Mouse (Mus musculus): ENCODE data around the gene Sox5.
A peak's percentile ranks its signal among the peaks of the same experiment; 100 is the strongest.

The Sox5 gene

DNA sequence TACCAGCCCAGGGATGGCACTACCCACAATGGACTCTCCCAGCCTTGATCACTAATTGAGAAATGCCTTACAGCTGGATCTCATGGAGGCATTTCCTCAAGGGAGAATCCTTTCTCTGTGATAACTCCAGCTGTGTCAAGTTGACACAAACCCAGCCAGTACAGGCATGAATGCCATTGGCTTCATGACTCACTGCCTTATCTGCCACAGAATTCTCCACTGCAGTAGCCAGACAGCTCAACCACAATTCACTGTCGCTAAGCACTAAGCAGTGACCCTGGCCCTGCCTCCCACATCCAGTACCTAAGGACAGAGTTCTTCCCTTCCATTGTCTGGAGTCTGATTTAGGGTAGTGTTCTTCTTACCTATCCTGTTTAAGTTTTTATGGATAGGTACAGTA is 65.4 kb downstream of the Sox5 start:
- no peak for DNase-seq (ENCODE audit: low read depth, low spot score)

DNA sequence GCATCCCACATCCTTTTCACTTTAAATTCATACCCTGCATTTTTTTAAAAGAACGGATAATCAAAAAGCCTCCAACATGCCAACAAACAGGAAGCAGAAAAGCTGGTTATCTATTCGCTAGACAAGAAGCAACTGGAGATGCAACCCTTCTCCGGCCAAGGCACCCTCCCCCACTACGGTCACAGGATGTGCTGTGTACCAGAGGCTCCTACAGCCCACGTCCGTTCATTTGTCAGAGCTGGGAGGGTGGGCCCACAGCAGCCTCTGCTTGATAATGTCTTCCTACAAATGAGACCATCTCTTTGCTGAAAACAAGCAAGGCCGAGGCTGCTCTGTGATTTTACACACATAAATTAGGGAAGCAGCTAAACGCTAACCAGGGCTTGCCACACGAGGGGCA is 69.9 kb downstream of the Sox5 start:
- DNase-seq (ENCODE audit: low read depth, low spot score), result no peak

DNA sequence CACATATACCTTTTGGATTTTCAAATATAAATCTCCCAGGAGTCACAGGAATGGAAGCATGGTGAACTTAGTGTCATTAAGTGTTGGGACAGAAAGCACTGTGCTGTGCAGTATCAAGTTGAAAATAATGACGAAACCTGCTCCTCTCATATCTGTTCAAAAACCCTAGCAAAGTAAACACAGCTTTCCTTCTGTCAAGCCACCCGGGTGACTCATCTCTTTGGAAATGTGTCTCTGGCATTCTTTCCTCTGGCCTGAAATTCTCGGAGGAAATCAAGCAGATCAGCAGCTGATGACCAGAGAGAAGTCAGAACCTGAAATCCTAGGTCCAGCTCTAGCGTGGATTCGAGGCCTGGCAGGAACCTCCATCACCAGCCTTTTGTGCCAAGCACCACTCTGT is 71.0 kb downstream of the Sox5 start:
- peak; percentile 74 for DNase-seq (ENCODE audit: low read depth, low spot score)

DNA sequence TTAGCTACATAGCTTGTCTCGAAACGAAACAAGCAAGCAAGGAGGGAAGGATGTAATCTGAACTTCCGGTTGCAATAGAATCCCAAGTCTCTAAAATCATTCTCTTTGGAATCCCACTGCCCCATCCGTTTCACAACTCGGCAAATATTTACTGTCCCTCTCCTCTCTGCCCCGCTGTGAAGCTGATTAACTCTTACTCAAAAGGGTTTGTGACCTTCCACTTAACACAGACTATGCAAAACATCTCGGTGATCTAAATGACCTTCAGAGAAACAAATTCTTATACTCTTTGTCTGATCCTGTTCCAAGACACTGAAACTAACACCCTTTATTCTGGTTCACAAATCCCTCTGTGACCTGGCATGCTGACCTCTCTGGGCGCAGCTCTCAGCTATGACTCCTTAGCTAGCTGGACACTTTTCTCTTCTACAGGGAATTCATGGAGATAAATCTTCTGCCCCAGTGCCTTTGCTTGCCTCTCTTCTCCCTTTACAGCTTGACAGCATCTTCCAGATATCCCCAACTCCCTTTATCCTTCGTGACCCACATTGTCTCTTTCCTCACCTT is 72.1 kb downstream of the Sox5 start:
- DNase-seq (ENCODE audit: low read depth, low spot score), result no peak

DNA sequence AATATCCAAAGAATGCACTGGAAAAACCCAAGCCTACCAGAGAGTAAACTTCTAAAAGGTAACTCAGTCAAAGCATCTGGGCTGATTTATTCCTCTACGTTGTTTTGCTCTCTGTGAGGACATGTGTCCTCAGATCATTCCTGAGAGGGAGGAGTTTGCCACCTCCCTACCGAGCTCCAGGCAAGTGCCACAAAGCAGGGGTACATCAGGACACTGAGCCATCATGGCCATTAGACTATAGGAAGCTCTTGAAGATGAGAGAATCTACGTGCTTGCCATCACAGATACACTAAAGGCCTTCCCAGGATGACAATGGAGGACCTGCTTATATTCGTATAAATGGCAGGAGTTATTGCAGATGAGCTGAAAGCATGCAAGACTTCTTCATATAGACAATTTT is 73.4 kb downstream of the Sox5 start:
- no peak for DNase-seq (ENCODE audit: low read depth, low spot score)

DNA sequence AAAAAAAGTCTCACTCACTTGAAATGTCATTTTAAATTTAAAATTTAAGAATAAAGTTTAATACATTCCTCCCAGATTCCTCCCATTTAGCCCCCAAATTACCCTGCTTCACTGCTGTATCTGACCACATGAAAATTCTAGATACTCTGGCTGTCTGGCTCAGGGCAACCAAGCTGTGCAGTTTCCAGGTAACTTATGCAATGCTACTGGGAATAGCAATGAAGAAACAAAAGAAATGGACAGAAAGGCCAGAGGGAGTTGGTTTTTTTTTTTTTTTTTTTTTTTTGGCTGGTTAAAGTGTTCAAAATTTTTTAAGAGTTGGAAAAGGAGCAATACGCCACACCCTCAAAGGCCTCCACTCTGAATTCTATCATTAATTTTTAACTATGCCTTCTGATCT is 73.8 kb downstream of the Sox5 start:
- DNase-seq (ENCODE audit: low read depth, low spot score), result no peak

DNA sequence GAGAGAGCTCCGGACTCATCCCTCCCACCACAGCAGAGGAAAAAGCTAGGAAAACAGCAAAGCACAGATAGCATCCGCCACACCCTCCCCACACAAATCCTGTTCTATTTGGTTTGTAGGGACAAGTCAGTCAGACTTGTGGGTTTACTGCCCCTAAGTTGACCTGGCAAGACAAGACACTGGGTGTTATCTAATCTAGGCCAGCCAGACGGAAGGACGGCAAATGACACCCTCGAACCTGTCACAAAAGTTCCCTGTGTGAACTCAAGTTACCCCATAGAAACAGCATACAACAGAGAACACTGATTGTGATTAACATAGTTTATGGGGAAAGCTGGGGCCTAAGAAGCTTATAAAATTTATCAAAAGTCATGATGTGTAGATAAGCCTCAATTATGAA is 76.8 kb downstream of the Sox5 start:
- no peak for DNase-seq (ENCODE audit: low read depth, low spot score)

DNA sequence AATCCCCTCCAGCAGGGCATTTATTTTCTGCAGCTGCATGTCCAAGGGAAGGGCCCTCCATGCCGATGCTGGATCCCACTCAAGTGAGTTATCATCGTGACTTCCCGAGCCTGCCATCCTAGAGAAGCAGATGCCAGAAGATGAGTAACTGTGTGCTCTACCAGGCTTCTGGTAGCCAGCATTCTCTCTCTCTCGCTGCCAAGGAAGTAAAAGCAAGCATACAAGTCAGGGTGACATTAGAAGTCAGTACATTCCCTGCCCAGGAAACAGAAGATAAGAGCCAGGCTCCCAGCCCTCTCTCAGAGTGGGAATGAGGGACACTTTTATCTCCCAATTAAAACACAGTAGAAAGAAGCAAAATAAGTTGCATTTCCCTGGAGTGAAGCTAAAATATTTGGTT is 86.1 kb downstream of the Sox5 start:
- no peak for DNase-seq (ENCODE audit: low read depth, low spot score)

DNA sequence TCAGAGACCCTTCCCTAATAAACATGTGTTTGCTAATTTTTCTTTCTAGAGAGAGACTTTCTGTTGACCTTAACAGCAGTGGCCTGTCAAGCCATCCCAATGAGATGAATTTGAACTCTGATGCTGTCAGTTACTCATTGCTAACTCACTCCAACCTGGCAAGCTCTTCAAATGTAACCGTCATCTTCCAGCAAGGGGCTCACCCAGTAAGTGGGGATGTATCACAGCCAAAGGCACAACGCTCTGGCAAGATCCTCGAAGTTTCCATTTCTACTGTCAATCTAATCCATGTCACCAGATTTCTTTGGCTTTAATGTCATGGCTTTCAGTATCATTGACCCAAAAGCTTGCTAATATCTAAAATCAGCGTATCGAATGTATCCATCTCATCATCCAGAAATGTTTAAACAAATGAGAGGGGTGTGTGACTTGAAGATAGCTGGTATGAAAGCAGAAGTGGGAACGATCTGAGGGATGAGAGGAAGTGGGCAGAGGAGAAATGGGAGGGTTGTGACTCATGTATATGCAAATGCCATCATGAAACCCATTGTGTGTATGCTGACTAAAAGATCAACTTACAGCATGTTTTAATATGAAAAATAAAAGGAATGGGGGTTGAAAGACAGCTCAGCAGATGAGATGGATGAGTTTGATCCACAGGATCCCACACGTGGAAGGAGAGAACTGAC is 88.4 kb downstream of the Sox5 start:
- no peak for DNase-seq (ENCODE audit: low read depth, low spot score)

DNA sequence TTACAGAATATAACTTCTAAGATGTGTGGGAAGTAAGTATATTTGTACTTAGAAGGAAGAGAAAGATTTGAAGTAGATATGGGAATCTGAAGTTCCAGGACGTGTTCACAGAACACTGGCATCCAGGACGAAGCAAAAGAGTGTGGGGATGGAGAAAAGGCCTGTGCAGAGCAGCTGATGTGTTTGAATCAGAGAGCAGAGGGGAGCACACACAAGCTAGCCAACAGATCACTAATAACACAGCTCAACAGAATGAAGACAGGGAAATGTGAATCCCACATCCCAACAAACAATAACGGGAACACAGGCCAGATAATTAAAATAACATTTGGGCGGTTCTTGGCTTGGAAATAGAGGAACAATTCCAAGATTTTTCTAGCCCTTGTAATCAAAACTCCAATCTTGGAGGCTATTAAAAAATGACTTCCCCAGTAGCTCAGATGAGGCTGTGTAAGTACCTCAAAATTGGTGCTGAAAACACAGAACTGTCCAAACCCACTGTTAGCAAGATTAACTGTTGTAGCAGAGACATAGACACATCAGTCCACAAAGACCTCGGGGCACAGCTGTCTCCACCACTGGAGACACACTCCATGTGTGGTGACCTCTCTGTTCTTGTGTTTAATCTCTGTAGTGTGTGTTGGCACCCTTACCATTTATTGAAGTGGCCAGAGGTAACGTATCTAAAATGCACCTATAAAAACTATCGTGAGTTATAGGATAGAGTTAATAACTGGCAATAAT is 90.3 kb downstream of the Sox5 start:
- DNase-seq (ENCODE audit: low read depth, low spot score), result no peak

DNA sequence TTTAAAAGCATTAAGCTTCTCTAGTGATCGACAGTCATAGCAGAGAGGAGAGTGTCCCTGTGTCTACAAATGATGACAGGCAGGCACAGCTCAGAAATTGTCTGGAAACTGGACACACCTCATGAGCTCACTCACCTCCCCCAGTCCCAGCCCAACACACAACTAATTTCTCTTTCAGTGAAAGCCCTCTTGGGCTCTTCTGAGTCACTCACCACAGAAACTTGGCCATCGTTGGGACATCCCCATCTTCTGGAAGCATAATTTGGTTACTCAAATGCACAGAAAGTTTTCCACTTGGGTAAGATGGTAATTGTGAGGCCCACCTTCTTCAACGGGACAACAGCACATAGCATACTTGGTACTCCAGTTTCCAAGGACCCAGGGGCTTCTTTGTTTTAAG is 92.7 kb downstream of the Sox5 start:
- DNase-seq (ENCODE audit: low read depth, low spot score), result no peak

DNA sequence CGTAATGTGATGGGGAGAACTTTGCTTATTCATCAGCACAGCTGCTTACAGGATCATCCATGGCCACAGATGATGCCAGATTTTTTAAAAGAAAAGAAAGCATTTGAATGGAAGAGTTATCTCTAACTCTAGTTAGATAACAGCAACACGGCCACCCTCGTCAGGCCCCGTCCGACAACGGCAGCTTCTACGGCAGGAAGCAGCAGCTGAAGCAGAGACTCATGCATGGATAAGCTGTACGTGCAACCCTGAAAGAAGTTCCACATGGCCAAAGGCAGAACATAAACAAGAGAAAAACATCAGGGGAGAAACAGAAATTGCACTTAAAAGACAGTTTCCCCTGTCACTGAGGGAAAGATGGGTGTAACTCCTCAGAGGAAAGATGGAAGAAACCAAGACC is 94.1 kb downstream of the Sox5 start:
- no peak for DNase-seq (ENCODE audit: low read depth, low spot score)

DNA sequence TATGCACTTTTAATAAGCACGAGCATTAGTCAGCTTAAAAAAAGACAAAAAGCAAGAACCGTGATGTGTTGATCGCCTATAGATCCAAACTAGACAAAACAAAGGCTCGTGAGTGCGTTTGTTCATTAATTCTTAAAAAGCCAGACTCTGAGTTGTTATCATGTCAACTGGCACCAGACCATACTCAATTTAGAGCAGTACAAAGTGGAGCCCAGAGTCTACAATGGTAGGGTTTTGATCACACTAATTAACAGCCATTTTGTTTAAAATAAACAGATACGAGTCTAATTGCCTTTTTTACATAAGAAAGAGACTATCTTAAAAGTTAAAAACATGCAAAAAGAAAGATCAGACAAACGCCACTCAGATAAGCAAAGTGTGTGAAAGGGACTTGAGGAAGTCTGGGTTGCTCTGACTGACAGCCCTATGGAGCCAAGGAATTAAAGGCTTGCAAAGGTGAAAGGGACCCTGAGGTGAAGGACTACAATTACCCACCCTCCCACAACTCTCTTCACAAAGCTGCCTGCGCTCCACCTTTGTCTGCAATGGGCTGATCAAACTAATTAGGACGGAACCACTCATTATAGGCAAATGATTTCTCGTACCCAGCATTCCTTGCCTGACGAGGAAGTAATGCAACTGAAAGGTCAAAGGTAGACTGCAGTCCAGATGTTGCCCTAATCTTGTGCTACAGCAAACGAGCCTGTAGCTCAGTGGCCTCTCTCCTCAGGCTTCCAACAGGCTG is 100.6 kb downstream of the Sox5 start:
- no peak for DNase-seq (ENCODE audit: low read depth, low spot score)

DNA sequence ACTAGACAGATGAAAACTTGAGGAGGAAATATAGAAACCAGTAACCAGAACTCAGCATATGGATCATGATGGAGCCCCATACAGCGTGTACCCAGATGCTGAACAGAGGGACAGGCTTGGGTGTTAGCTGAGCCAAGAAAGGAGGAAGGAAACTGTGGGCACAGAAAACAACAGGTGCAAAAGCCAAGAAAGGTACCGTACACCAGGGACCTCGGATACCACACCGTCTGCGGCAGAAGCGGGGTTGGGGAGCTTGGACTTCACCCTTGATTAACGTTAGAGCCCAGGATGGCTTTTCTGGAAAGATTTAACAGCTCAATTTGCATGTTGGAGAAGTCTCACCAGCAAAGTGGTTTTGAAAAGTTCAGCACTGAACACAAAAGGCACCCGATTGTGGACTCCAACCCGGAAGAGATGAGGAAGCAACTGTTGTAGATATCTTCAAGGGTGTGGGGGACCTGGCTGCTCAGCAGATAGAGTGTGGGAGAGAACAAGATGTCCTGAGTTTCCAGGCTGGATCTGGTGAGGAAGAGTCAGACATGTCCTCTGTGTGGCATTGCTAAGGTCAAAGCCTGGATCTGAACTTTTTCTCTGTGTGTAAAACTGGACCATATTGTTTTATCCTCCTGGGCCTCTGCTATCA is 104.2 kb downstream of the Sox5 start:
- no peak for DNase-seq (ENCODE audit: low read depth, low spot score)

DNA sequence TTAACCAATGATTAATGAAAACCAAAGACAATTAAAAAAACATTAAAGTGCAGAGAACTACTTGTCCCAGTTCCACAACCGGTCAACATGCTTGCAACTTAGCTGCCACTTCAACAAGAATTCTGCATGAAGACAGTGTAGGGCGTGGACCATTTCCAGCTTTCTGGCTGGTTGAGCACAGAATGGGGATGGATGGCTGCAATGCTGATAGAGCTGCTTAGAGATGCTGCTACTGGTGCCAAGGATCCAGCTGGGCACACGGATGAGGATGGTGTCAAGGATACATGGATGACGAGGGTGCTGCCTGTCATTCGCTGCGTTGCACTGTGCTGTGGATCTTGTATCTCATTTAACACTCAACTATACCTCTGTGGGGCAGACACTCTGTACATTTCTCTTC is 106.7 kb downstream of the Sox5 start:
- DNase-seq (ENCODE audit: low read depth, low spot score), result no peak

DNA sequence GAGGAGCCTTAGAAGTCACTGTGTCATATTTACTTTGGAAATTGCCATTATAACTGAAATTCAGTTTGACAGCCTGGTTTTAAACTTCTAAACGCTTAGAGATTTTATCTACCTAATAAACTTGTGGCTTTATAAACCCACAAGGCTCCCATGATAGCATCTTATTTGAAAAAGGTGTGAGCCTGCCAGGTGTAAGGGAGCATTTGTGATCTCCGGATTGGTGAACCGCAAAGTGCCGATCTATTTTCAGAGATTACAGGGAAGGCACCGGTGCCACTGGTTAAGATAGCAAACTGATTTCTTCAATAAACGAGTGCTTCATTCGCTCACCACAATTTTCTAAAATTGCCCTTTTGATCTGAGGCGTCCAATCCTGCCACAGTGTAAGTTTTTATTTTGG is 107.9 kb downstream of the Sox5 start:
- DNase-seq (ENCODE audit: low read depth, low spot score), result no peak

DNA sequence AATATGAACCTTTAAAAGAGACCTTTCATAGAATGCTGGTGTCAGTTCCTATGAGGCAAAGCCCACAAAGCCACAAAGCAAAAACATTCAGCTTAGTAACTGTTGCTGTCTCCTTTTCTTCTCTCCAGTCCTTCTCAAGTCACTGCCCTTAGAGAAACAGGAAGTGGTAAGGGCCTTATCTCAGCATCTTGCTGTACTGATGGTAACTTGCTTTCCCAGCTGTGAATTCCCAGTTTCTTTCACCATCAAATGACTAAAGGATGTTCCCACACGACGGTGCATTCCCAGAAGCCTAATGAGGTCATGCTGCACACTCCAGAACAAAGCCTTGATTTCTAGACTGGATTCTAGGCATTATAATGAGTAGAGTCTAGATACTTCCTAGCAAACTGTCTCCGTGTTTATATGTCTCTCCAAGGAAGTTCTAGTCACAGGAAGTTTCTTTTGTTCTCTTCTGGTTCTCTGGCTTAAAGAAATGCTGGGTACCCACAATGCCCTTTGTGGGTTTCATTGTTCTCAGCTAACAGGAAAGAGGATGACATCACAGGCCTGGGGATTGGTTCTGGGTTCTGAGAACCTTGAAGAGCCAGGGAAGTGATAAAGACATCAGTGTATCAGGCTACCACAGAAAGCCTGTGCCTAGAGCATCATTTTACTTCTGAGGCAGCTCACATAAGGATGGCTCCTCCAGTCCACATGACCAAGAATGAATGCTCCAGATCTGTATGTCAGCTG is 111.2 kb downstream of the Sox5 start:
- DNase-seq (ENCODE audit: low read depth, low spot score), result no peak

DNA sequence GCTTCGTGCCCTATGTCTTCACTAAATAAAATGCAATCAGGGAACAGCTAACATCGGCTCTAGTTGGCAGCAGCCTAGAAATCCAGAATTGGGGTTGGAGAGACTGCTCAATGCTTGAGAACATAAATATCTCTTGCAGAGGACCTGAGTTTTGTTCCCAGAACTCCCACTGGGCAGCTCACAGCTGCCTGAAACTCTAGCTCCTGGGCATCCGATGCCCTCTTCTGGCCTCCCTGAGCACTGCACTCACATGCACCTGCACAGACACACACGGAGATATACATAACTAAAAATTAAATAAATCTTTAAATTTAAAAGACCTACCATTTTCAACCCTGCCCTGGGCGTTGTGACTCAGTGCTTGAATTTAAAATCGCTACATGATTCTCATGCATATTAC is 115.2 kb downstream of the Sox5 start:
- no peak for DNase-seq (ENCODE audit: low read depth, low spot score)

DNA sequence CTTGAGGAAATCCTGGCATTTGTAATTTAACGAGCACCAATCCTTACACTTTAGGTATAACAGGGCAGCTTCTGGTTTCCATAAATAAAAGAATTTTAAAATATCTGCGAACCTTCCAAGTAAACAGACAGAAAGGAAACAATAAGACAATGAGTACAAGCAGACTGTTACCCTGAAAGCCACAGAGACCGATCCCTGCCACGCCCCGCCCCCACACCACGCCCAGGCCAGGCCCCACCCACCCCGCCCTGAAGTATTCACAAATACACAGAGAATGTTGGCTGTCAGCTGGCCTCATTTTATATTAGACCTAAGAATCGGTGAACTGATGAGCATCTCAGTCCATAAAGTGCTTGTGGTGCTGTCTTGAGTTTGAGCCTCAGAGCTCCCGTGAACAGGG is 117.0 kb downstream of the Sox5 start:
- DNase-seq (ENCODE audit: low read depth, low spot score), result no peak

DNA sequence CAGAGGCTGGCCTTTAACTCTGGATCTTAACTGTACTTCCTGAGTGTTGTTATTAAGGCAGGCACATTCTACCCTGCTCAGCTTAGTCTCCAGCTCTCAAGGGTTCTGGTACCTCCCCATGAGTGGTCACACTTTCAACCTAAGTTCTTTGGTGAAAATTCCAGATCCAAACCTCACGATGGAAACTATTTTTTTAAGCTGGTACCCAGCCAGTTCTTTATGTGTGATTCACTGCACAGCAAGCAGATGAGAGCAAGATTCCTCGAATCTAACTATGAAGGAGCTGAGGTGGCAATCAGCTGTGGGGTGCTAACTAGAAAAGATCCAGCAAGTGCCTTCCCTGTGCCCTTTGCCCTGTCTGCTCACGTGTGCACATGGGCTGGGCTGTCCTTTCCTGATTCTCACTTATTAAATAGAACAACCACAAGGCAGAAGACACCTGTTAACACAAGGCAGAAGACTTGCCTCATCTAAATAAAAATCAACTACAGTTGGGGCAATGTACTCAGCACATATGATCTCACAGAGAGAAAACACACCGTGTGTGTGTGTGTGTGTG is 118.2 kb downstream of the Sox5 start:
- no peak for DNase-seq (ENCODE audit: low read depth, low spot score)

All from skeletal muscle tissue, adult 2 months (tissue).